Mouse (Mus musculus) heart, embryonic 10.5 days (tissue): ENCODE results near the gene Pfpl. TPM values are rescaled to one million over a fixed set of nuclear protein-coding genes. Genes with fewer than 3 reads are reported as not detected.

Experiments
- DNase-seq: peaks from one replicate; pipeline ENCODE4 v3.0.0-alpha.2; 2017; ENCODE audit warnings: low spot score
- H3K27ac ChIP-seq: fragments of 300-500 bp; sonication (generic); 2 replicates; pipeline ENCODE4 v1.5.1; 2016; ENCODE audit warnings: mild to moderate bottlenecking
- H3K27me3 ChIP-seq: fragments of 300-500 bp; sonication (generic); 2 replicates; pipeline ENCODE4 v1.6.1; 2016; ENCODE audit warnings: mild to moderate bottlenecking; ENCODE audit not compliant: poor library complexity, insufficient read depth, severe bottlenecking
- H3K36me3 ChIP-seq: fragments of 300-500 bp; sonication (generic); 2 replicates; pipeline ENCODE4 v1.6.1; 2016; ENCODE audit warnings: mild to moderate bottlenecking, moderate library complexity
- H3K4me1 ChIP-seq: fragments of 300-500 bp; sonication (generic); 2 replicates; pipeline ENCODE4 v1.6.1; 2016; ENCODE audit warnings: mild to moderate bottlenecking
- H3K4me3 ChIP-seq: fragments of 300-500 bp; sonication (generic); 2 replicates; pipeline ENCODE4 v1.5.1; 2016; ENCODE audit warnings: mild to moderate bottlenecking, moderate library complexity
- H3K9me3 ChIP-seq: fragments of 300-500 bp; sonication (generic); 2 replicates; pipeline ENCODE4 v1.6.1; 2016; ENCODE audit warnings: mild to moderate bottlenecking, moderate library complexity
- WGBS: fragments of 180-500 bp; shearing (Covaris S2); methylation state at CpG from one replicate; pipeline ENCODE4 v1.1.7; 2016; 5-methylcytosine and 5-hydroxymethylcytosine counted together
- polyA plus RNA-seq: library from polyadenylated mRNA; unstranded; fragments of >200 nt; fragmentation: Nextera tagmentation; extraction: Ambion mirVana; gene quantifications from 2 replicates; pipeline ENCODE4 v1.2.1, GENCODE M21; 2016

Pfpl gene
- not detected in 2 replicates for polyA plus RNA-seq

DNA sequence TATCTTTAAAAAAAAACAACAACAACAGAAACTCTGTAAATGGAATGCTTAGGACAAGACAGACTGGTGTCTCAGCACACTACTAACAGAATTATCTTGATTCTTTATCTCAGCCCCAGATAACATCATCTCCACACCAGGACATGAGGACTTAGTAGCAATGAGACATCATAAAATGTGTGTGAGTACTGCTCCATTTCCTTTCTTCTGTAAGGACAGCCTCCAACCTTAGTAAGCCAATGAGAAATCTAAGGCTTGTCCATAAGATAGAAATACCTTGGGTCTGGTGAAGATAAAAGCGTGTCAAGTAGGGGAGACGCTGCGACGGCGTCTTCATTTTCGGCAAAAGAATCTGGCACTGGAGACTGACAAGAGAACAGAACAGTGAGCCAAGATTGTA is at the start of gene Pfpl:
Gene Pfpl (plus strand): TSS at position 301 of the 400 bp plus-strand sequence.
- DNase-seq, result no peak
- H3K36me3 ChIP-seq, result no peaks in the 10 kb centered on the region
- H3K27ac ChIP-seq, result no peak within 1 kb of the TSS
- H3K27me3 ChIP-seq, result no peaks in the 10 kb centered on the region
- no peak within 1 kb of the TSS for H3K4me3 ChIP-seq
- no peaks in the 10 kb centered on the region for H3K4me1 ChIP-seq
- no peaks in the 10 kb centered on the region for H3K9me3 ChIP-seq
- WGBS, result 85% methylated on average over 6 of the region's 6 CpGs

- no peak for DNase-seq
- Histone ChIP-seq H3K27ac (no peak within 1 kb of the TSS), H3K4me3 (no peak within 1 kb of the TSS), H3K36me3 (no peaks in the 10 kb centered on the region), H3K9me3 (no peaks in the 10 kb centered on the region), H3K27me3 (no peaks in the 10 kb centered on the region), H3K4me1 (no peaks in the 10 kb centered on the region)
- 73% methylated on average over 2 of the region's 2 CpGs for WGBS
Observed at GRCm38 (mm10) chr19:12386979-12387378, 40.7 kb upstream of the Pfpl start, which contains the start of gene Olfr1440. Gene Olfr1440 (plus strand): TSS chr19:12387279.

- no peaks in the 10 kb centered on the region for H3K9me3 ChIP-seq
- H3K4me1 ChIP-seq, result no peaks in the 10 kb centered on the region
- no peak overlapping the region for H3K4me3 ChIP-seq
- no peak overlapping the region for H3K27ac ChIP-seq
- H3K36me3 ChIP-seq, result no peaks in the 10 kb centered on the region
- no peaks in the 10 kb centered on the region for H3K27me3 ChIP-seq
- DNase-seq, result no peak
Observed at GRCm38 (mm10) chr19:12413737-12414136, 14.0 kb upstream of the Pfpl start.

DNA sequence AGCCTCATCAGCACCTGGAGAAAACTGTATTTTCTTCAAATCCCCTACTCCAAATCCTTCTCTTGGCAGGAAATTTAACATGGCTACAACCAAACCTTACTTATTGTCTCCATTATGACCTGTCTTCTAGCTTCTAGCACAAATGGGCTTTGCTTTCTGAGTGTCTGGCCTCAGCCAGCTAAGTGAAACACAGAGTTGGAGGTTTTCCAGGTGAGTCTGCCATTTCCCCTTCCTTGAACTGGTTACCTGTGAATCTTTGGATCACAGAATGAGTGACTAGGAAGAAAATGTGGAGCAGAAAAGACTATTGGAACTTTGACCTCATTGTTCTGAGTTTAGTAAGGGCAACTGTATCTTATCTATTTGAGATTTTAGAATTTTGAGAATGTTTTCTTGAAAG is 10.3 kb upstream of the Pfpl start, which contains the start of gene Olfr1441:
Gene Olfr1441 (plus strand): TSS at position 73 of the 400 bp plus-strand sequence.
- no peaks in the 10 kb centered on the region for H3K9me3 ChIP-seq
- no peak within 1 kb of the TSS for H3K4me3 ChIP-seq
- no peaks in the 10 kb centered on the region for H3K4me1 ChIP-seq
- no peak for DNase-seq
- no peaks in the 10 kb centered on the region for H3K27me3 ChIP-seq
- no peak within 1 kb of the TSS for H3K27ac ChIP-seq
- no peaks in the 10 kb centered on the region for H3K36me3 ChIP-seq

GRCm38 (mm10) chr19:12418312-12418711 is 9.4 kb upstream of the Pfpl start:
- WGBS, result 73% methylated on average over 3 of the region's 3 CpGs
- Histone ChIP-seq H3K4me3 (no peak overlapping the region), H3K27me3 (no peaks in the 10 kb centered on the region), H3K4me1 (no peaks in the 10 kb centered on the region), H3K36me3 (no peaks in the 10 kb centered on the region), H3K9me3 (no peaks in the 10 kb centered on the region), H3K27ac (no peak overlapping the region)
- no peak for DNase-seq

DNA sequence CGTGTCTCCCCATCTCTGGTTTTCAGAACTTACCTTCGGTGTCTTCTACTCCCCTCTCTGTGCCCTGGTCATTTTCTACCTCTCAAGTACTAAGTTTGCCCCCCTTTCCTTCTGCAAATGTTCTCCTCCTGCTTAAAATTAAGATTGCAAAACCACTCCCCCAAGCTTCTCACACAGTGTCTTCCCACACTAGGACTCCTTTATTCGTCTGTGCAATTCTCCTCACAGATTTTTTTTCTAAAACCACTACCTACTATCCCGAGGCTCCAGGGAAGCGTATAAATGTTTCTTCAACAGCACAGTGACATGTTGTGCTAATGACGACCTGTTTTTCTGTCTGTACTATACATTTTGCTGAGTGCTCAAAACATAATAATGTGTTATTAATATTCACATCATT is 7.2 kb upstream of the Pfpl start:
- H3K36me3 ChIP-seq, result no peaks in the 10 kb centered on the region
- no peaks in the 10 kb centered on the region for H3K9me3 ChIP-seq
- WGBS, result 82% methylated on average over 6 of the region's 6 CpGs
- H3K27ac ChIP-seq, result no peak overlapping the region
- no peak for DNase-seq
- no peaks in the 10 kb centered on the region for H3K4me1 ChIP-seq
- no peaks in the 10 kb centered on the region for H3K27me3 ChIP-seq
- H3K4me3 ChIP-seq, result no peak overlapping the region

GRCm38 (mm10) chr19:12421680-12422079 is 6.0 kb upstream of the Pfpl start:
- H3K27ac ChIP-seq, result no peak overlapping the region
- no peaks in the 10 kb centered on the region for H3K27me3 ChIP-seq
- 70% methylated on average over 1 of the region's 1 CpGs for WGBS
- H3K9me3 ChIP-seq, result no peaks in the 10 kb centered on the region
- no peaks in the 10 kb centered on the region for H3K36me3 ChIP-seq
- H3K4me3 ChIP-seq, result no peak overlapping the region
- no peak for DNase-seq
- no peaks in the 10 kb centered on the region for H3K4me1 ChIP-seq

GRCm38 (mm10) chr19:12427101-12427500 is 604 bp upstream of the Pfpl start:
- 87% methylated on average over 5 of the region's 5 CpGs for WGBS
- Histone ChIP-seq H3K4me3 (no peak overlapping the region), H3K9me3 (no peaks in the 10 kb centered on the region), H3K27me3 (no peaks in the 10 kb centered on the region), H3K4me1 (no peaks in the 10 kb centered on the region), H3K36me3 (no peaks in the 10 kb centered on the region), H3K27ac (no peak overlapping the region)
- no peak for DNase-seq

DNA sequence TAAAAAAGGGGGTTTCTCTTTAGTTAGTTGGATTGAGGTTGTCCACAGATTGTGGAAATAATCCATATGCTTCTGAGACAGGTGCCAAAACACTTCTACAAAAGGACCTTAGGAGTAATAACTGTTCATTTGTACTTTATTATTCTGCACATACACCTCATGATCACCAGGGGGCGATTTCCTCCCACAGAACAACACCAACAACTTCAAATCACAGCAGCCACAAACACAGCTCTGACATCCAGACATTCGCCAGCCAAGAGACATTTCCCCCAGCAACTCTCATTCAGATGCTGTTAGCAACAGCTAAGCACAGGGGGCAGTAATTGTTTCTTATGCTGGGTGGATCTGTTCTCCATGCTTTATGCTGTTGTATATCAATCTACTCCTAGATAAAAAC is 5.3 kb downstream of the Pfpl start:
- DNase-seq, result no peak
- no peaks in the 10 kb centered on the region for H3K36me3 ChIP-seq
- 15% methylated on average over 2 of the region's 2 CpGs for WGBS
- no peak overlapping the region for H3K4me3 ChIP-seq
- no peaks in the 10 kb centered on the region for H3K27me3 ChIP-seq
- no peaks in the 10 kb centered on the region for H3K9me3 ChIP-seq
- H3K4me1 ChIP-seq, result no peaks in the 10 kb centered on the region
- no peak overlapping the region for H3K27ac ChIP-seq

GRCm38 (mm10) chr19:12435011-12435416 is 7.3 kb downstream of the Pfpl start:
- no peaks in the 10 kb centered on the region for H3K27me3 ChIP-seq
- no peaks in the 10 kb centered on the region for H3K36me3 ChIP-seq
- H3K9me3 ChIP-seq, result no peaks in the 10 kb centered on the region
- no peaks in the 10 kb centered on the region for H3K4me1 ChIP-seq
- H3K4me3 ChIP-seq, result no peak overlapping the region
- H3K27ac ChIP-seq, result no peak overlapping the region
- WGBS, result 78% methylated on average over 4 of the region's 4 CpGs
- no peak for DNase-seq

DNA sequence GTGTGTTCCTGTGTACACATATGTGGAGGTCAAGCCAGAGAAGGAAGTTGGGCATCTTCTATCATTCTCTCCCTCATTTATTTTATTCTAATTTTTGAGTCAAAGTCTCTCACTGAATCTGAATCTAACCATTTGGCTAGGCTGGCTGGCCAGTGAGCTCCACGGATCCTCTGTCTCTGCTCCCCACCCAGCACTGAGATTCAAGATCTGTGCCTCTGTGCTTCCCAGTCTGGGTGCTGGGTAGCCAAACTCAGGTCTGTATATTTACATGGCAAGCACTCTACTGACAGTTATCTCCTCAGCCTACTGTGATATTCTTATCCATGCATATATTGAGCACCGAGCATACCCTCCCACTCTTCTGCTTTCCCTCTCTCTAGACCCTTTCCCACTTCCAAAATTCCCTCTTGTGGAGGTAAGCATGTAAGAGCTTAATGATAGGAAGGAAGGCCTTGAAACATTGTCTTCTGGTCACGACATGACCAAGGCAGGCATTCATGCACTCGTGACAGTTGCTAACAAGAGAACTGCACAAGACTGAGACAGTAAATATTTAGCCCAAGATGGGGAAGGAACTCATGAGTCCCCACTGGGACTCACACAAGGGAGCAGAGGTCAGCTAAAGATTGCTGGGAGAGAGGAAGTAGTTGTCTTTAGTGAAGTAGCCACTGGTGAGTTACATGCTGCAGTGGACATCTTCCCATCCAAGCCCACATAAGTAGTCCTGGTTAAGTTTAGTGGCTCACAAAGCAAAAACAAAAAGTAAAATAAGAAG is 8.2 kb downstream of the Pfpl start:
- Histone ChIP-seq H3K4me1 (no peaks in the 10 kb centered on the region), H3K4me3 (no peak overlapping the region), H3K36me3 (no peaks in the 10 kb centered on the region), H3K27ac (no peak overlapping the region), H3K27me3 (no peaks in the 10 kb centered on the region), H3K9me3 (no peaks in the 10 kb centered on the region)
- WGBS, result 73% methylated on average over 4 of the region's 4 CpGs
- DNase-seq, result no peak

DNA sequence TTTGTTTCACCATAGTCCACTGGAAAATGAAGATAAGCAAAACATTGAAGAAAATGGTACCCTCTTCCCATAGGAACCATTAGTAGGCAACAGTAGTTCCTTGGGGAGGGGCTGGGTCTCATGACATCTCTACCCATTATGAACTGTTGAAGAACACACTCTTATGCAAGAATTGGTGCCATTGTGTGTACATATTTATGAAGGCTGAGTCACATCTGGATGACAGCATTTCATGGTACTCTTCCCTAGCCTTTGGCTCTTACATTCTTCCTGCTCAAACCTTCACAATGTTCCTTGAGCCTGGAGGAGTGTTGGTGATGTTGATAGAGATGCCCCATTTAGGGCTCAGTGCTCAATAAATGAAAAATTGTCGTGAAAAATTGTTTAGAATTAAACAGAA is 11.9 kb downstream of the Pfpl start:
- Histone ChIP-seq H3K4me1 (0 out of 2 replicates have a peak, but pooled peaks cover 3% of the 10 kb centered on the region), H3K36me3 (no peaks in the 10 kb centered on the region), H3K27ac (no peak overlapping the region), H3K9me3 (no peaks in the 10 kb centered on the region), H3K4me3 (no peak overlapping the region), H3K27me3 (no peaks in the 10 kb centered on the region)
- 48% methylated on average over 1 of the region's 1 CpGs for WGBS
- DNase-seq, result no peak

GRCm38 (mm10) chr19:12440103-12440725 is 12.5 kb downstream of the Pfpl start:
- no peaks in the 10 kb centered on the region for H3K36me3 ChIP-seq
- H3K27ac ChIP-seq, result no peak overlapping the region
- H3K4me3 ChIP-seq, result no peak overlapping the region
- no peaks in the 10 kb centered on the region for H3K9me3 ChIP-seq
- DNase-seq, result no peak
- 0 out of 2 replicates have a peak, but pooled peaks cover 3% of the 10 kb centered on the region for H3K4me1 ChIP-seq
- 71% methylated on average over 5 of the region's 5 CpGs for WGBS
- no peaks in the 10 kb centered on the region for H3K27me3 ChIP-seq
